Mouse (Mus musculus) limb, embryonic 14.5 days (tissue): ENCODE measurements around the gene Adcy3. TPM values are rescaled to one million over a fixed set of nuclear protein-coding genes. Genes with fewer than 3 reads are reported as not detected.

Experiments used
- ATAC-seq: fragments of 200-750 bp; cut with Nextera tagmentation; 2 replicates; pipeline ENCODE4 v1.8.0; 2017; ENCODE audit warnings: low read depth, moderate number of reproducible peaks, moderate TSS enrichment; ENCODE audit not compliant: low FRiP score
- DNase-seq: peaks from one replicate; pipeline ENCODE4 v3.0.0-alpha.2; 2015; ENCODE audit warnings: low spot score
- H3K27ac ChIP-seq: fragments of 300-500 bp; sonication (generic); replicated peaks from 2 replicates; pipeline ENCODE4 v1.5.1; 2014; ENCODE audit warnings: low read depth, mild to moderate bottlenecking, low read length, moderate library complexity, mixed read lengths
- H3K27me3 ChIP-seq: fragments of 300-500 bp; sonication (generic); 2 replicates; pipeline ENCODE4 v1.6.1; 2014; ENCODE audit warnings: low read length, mixed read lengths; ENCODE audit not compliant: control insufficient read depth, insufficient read depth
- H3K36me3 ChIP-seq: fragments of 300-500 bp; sonication (generic); 2 replicates; pipeline ENCODE4 v1.6.1; 2014; ENCODE audit warnings: mild to moderate bottlenecking, low read length, moderate library complexity, mixed read lengths; ENCODE audit not compliant: control insufficient read depth, insufficient read depth
- H3K4me1 ChIP-seq: fragments of 300-500 bp; sonication (generic); 2 replicates; pipeline ENCODE4 v1.6.1; 2014; ENCODE audit warnings: antibody characterized with exemption, low read length, mixed read lengths; ENCODE audit not compliant: control insufficient read depth, insufficient read depth
- H3K4me2 ChIP-seq: fragments of 300-500 bp; sonication (generic); replicated peaks from 2 replicates; pipeline ENCODE4 v1.6.1; 2014; ENCODE audit warnings: low read depth, mild to moderate bottlenecking, low read length, moderate library complexity; ENCODE audit not compliant: severe bottlenecking
- H3K4me3 ChIP-seq: fragments of 300-500 bp; sonication (generic); replicated peaks from 2 replicates; pipeline ENCODE4 v1.5.1; 2014; ENCODE audit warnings: low read length
- H3K9ac ChIP-seq: fragments of 300-500 bp; sonication (generic); 2 replicates; pipeline ENCODE4 v1.6.1; 2014; ENCODE audit warnings: mild to moderate bottlenecking, low read depth, low read length, moderate library complexity; ENCODE audit not compliant: severe bottlenecking
- H3K9me3 ChIP-seq: fragments of 300-500 bp; sonication (generic); 2 replicates; pipeline ENCODE4 v1.6.1; 2016; ENCODE audit warnings: low read length; ENCODE audit not compliant: control insufficient read depth
- POLR2A ChIP-seq: fragments of 200-500 bp; IDR thresholded peaks from 2 replicates; pipeline ENCODE4 v1.8.0; 2012; ENCODE audit warnings: inconsistent platforms, mild to moderate bottlenecking, moderate library complexity, borderline replicate concordance; ENCODE audit not compliant: insufficient read depth, insufficient read length; ENCODE audit errors: extremely low read depth
- WGBS: fragments of 180-500 bp; shearing (Covaris S2); extraction: QIAGEN DNeasy Blood & Tissue Kit; methylation state at CpG from one replicate; pipeline ENCODE4 v1.1.7; 2014; 5-methylcytosine and 5-hydroxymethylcytosine counted together
- polyA plus RNA-seq, 2 experiments: library from polyadenylated mRNA; depleted of rRNA in 1 of 2; stranded (reverse) in 1 of 2; unstranded in 1 of 2; fragments of >200 nt; fragmentation: Nextera tagmentation in 1 of 2; extraction: Ambion mirVana in 1 of 2; gene quantifications; 2 replicates each; pipeline versions ENCODE4 v1.2.1 to v1.2.3; 2012 to 2014

The Adcy3 gene
- polyA plus RNA-seq, 2 experiments, result 11.5 to 15.5 TPM

DNA sequence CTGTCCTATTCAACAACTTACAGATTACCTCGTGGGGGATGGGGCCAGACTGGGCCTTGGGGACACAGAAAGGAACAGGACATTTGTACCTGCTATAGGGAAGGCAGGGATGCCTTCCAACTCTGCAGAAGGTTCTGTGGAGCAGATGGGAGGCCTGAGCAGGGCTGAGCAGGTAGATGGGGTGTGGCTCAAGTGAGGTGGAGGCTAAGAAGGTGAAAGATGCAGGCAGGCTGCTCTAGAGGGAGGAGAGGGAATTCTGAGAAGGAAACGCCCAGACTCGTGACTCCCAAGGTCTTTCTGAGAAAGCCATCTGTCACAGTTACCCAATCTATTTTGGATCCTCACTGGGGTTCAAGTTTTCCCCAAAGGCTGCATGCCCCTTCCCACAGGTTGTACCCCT is 34.1 kb downstream of the Adcy3 start:
- Histone ChIP-seq H3K9ac (no peak overlapping the region), H3K4me1 (no peaks in the 10 kb centered on the region), H3K27ac (no peak overlapping the region), H3K27me3 (no peaks in the 10 kb centered on the region), H3K4me2 (no peak overlapping the region), H3K9me3 (no peaks in the 10 kb centered on the region), H3K36me3 (no peaks in the 10 kb centered on the region), H3K4me3 (no peak overlapping the region)
- 70% methylated on average over 3 of the region's 3 CpGs for WGBS
- no peak for TF ChIP-seq POLR2A
- no peak for ATAC-seq
- DNase-seq, result no peak

DNA sequence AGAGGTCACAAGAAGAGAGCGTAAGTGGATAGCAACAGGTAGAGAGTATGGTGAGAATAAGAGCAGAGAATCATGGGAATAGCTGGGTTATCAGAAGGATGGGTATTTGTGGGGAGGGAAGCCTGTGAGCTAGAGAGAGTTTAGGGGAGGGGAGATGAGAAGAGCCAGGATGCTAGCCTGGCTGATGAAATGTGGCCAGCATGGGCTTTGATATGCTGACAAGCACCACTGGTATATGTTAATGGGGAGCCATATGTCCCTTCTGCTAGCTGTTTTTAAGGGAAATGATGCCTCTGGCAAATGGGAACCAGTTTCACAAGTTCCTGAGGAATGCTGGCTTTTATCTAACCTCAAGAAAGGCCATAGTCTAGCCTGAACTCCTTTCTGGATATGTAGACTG is 36.2 kb downstream of the Adcy3 start:
- 100% methylated on average over 1 of the region's 1 CpGs for WGBS
- H3K4me1 ChIP-seq, result no peaks in the 10 kb centered on the region
- H3K27ac ChIP-seq, result no peak overlapping the region
- H3K9ac ChIP-seq, result no peak overlapping the region
- H3K36me3 ChIP-seq, result no peaks in the 10 kb centered on the region
- H3K27me3 ChIP-seq, result no peaks in the 10 kb centered on the region
- no peak overlapping the region for H3K4me2 ChIP-seq
- no peak for TF ChIP-seq POLR2A
- no peak for DNase-seq
- H3K4me3 ChIP-seq, result no peak overlapping the region
- ATAC-seq, result no peak
- no peaks in the 10 kb centered on the region for H3K9me3 ChIP-seq

DNA sequence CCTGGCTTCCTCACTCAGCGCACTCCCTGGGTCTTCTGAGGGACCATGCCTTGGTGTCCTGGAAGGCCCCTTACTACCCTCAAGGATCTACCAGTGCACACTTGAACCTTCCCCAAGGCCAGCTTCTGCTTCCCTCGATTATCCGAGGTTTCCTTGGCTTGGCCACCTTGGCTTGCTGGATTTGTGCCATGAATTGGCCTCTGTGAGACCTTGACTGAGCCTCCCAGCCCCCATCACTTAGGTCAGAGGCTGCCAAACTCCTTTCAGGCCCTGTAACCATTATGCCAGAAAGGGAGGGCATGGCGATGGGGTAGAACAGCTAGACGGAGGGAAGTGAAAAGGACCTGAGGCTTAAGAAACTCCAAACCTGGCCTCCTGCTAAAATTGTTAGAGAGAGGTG is 36.7 kb downstream of the Adcy3 start:
- ATAC-seq, result no peak
- no peaks in the 10 kb centered on the region for H3K36me3 ChIP-seq
- 73% methylated on average over 5 of the region's 5 CpGs for WGBS

DNA sequence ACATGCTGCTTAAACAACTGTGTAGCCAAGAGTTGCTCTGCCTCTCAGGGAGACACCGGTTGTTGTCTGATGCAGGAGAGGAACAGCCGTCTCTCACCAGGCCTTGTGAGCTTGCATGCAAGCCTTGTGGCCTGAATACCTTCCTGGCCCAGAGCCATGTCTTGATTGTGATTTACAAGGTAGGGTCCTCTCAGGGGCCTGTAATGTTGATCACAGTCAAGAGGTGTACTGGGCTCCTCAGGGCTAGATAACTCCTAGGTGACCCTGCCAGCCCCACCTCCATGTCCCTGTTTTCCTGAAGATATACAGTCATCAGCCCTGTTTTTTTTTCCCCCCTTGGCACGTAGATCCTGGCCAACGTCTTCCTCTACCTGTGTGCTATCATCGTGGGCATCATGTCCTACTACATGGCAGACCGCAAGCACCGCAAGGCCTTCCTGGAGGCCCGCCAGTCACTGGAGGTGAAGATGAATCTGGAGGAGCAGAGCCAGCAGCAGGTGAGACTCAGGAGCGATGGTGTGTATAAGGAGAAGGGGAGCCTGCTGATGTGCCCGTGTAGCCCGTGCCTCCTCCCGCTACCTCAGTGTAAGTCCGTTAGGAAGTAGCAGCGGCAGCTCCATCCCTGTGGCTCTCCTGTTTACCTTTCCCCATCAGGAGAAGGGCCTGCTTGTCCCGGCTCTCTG is 40.3 kb downstream of the Adcy3 start:
- peaks cover 7% of the 10 kb centered on the region for H3K36me3 ChIP-seq
- WGBS, result 86% methylated on average over 15 of the region's 15 CpGs
- no peak for DNase-seq
- no peak overlapping the region for H3K4me3 ChIP-seq
- ATAC-seq, result no peak
- H3K9me3 ChIP-seq, result no peaks in the 10 kb centered on the region
- no peaks in the 10 kb centered on the region for H3K4me1 ChIP-seq
- H3K27ac ChIP-seq, result no peak overlapping the region
- no peak overlapping the region for H3K9ac ChIP-seq
- TF ChIP-seq POLR2A, result no peak
- H3K27me3 ChIP-seq, result no peaks in the 10 kb centered on the region
- H3K4me2 ChIP-seq, result no peak overlapping the region

More for the DNA sequence above, 36.7 kb downstream of the Adcy3 start:
- no peaks in the 10 kb centered on the region for H3K4me1 ChIP-seq
- no peaks in the 10 kb centered on the region for H3K9me3 ChIP-seq
- no peak overlapping the region for H3K9ac ChIP-seq
- H3K27me3 ChIP-seq, result no peaks in the 10 kb centered on the region
- no peak overlapping the region for H3K4me3 ChIP-seq
- no peak for DNase-seq
- no peak overlapping the region for H3K27ac ChIP-seq
- H3K4me2 ChIP-seq, result no peak overlapping the region
- TF ChIP-seq POLR2A, result no peak

DNA sequence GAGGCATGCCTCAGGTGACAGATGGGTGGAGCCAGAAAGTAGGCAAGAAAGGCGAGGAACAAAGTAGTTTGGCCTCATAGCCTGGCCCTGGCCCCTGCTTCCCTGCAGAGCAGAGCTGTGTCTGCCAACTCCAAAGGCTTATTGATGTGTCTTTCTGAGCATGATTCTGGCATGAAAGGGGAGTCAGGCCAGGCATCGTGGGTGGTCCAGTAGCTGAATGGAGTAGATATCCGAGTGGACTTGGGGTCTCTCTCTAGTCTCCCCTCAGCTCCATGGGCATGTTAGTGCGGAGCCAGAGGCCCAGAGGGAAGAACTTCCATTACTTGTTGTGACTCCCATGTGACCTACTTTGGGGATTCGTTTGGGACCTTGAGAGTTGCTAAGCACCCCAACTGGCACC is 45.9 kb downstream of the Adcy3 start:
- no peaks in the 10 kb centered on the region for H3K9me3 ChIP-seq
- no peak for TF ChIP-seq POLR2A
- no peak overlapping the region for H3K4me2 ChIP-seq
- H3K27ac ChIP-seq, result no peak overlapping the region
- H3K36me3 ChIP-seq, result peaks cover 7% of the 10 kb centered on the region
- WGBS, result 47% methylated on average over 5 of the region's 5 CpGs
- DNase-seq (no peak), ATAC-seq (0 out of 2 replicates have a peak, but pooled peaks have one; percentile 9)
- no peak overlapping the region for H3K4me3 ChIP-seq
- no peak overlapping the region for H3K9ac ChIP-seq
- no peaks in the 10 kb centered on the region for H3K27me3 ChIP-seq
- no peaks in the 10 kb centered on the region for H3K4me1 ChIP-seq
